Mouse (Mus musculus) A20 (cell line): Measurements from ENCODE around the gene Gm10203.
"Not testable (repeated sequence)": the region's sequence is repeated elsewhere in the genome, so short reads cannot be mapped to it uniquely, and the experiment has no call there.

ENCODE experiments used
- DNase-seq: peaks from one replicate; pipeline ENCODE4 v3.0.0-alpha.2; 2011; ENCODE audit warnings: low read depth, low spot score

Gene Gm10203

DNA sequence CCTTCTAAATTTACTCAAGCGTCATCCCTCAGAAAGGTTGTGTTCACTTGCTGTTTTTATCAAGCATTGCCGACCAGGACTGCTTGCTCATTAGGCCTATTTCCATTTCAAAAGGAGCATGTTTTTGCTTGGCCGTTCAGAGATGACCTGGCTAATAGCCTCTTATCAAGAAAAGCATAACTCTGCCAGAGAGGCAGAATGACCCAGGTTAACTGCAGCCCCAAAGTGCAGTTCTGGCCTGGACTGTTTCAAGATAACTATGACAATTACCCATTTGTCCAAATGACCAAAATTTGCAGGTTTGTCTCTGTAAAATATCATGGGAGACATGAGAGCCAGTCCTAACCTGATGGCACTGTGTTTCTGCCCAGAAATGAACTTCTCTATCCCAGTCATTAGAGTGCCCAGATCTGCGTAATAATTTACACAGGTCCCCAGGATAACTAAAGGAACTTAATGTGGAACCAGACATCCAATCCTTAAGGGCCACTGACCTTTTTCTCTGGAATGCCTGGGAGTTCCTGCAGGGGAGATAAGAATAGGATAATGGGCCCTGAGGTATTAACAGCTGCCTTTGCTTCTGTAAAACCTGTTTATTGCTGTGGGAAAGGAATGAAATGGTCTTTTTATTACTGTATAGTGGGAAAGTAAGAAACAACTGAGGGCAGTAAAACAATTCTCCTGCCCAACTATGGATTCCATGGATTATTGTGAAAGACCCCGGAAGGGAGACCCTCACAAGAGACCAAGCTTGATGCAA lies 4.6 kb downstream of the Gm10203 start:
- DNase-seq, result no peak

DNA sequence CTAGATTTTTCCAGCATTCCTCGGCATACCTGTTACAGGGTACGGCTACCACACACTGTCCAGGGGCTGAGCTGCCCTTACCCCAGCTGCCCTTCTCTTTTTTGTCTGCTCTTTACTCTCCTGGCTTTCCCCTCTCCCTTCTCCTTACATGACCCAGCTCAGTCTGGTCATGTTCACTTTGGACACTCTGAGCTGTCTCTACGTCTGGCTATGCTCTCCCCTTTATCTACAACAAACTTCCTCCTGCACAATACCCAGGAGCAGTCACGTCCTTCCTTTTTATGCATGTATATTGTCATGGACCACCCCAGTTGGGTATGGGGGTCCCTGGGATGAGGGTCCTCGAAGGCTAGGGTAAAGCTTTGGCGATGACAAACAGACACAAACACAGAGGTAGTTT lies 5.7 kb downstream of the Gm10203 start:
- no peak for DNase-seq

DNA sequence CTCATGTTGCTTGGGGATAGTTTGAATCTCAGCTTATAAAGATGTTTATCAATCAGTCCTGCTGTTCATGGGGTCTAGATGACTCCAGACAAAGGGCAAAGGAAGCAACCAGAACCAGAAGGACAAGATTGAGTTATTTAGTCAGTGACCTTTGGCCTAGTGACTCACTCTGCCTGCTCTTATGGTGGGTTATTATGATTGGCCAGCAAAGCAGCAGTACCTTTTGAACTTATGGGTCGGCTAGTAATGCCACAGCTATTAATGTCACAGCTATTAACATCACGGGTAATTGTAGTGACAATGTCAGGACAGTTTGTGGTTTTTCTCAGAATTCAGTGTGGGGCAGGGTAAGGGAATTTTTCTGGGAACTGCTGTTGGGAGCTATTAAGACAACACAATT lies 8.0 kb downstream of the Gm10203 start:
- DNase-seq, result no peak

DNA sequence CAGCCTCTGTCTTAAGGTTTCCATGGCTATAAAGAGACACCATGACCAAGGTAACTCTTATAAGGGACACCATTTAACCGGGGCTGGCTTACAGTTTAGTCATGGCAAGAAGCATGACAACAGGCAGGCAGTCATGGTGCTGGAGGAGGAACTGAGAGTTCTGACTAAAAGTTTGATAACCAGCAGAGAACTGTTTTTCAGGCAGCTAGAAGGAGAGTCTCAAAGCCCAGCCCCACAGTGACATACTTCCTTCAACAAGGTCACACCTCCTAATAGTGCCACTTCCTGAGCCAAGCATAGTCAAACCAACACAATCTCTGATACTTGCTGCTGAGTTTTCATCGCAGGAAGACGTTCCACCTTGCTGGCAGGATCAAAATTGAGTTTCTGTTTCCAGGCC lies 9.0 kb downstream of the Gm10203 start:
- DNase-seq, result peak; percentile 64

DNA sequence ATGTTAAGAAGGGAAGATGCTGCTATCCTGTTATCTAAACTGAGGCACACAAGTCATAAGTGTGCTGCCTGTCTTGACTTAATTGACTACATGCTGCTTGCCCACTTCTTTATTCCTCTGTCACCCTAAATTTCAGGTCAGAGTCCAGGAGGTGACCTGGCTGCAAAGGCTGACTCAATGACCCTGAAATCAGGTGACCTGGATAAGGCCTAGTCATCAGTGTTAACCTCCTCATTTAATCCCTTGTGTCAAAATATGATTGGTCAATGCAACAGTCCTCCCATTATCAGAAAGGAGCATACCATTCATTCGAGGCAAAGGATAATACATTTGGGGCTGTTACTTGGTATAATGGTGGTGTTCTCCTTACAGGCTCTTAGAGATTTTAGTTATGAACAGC lies 9.5 kb downstream of the Gm10203 start, which contains the start of gene Etfbkmt:
Gene Etfbkmt (plus strand): TSS at position 379 of the 400 bp plus-strand sequence.
- no peak for DNase-seq

DNA sequence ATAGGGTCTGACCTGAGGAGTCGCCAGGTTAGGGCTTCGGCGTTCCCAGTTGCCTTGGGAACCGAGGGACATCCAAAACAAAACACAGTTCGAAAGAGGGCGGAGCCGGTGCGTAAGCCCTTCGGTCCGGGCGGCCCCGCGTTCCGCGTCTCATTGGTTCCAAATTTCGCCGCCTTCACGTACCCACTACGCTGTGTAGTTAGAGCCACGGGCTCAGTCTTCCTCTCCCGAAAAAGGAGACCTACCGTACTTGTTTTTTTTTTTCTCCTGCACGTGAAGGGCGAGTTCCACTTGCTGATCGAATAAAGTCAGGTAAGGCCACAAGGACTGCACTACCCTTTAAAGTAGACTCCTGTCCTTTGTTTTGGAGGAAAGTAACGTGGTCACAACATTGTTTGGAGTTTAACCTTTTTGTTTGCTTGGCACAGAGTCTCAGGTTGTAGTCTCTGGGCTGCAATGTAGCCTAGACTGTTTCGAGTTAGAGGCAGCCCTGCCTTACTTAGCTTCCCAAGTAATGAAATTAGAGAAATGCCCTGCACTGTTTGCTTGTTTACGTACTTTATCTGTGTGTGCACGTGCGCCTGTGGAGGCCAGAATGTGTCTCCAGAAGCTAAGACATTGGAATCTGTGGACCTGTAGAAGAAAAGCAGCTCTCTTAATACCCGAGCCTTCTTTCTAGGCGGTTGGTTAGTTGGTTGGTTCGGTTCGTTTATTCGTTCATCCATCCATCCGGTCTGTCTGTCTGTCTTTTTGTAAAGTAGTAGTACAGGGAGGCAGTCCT lies 11.6 kb downstream of the Gm10203 start:
- peak; percentile 95 for DNase-seq

DNA sequence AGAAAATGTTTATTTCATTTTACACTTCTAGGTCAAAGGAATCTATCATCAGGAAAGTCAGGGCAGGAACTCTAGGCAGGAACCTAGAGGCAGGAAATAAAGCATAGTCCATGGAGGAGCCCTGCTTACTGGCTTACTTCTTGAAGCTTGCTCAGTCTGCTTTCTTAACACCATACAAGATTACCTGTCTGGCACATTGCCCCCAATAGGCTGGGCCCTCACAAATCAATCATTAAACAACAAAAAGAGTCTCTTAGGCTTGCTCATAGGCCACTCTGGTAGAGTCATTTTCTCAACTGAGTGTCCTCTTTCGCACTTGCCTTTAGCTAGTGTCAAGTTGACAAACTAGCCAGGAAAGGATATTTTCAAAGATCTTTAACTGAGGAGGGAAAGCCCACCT lies 15.2 kb downstream of the Gm10203 start:
- DNase-seq, result no peak

DNA sequence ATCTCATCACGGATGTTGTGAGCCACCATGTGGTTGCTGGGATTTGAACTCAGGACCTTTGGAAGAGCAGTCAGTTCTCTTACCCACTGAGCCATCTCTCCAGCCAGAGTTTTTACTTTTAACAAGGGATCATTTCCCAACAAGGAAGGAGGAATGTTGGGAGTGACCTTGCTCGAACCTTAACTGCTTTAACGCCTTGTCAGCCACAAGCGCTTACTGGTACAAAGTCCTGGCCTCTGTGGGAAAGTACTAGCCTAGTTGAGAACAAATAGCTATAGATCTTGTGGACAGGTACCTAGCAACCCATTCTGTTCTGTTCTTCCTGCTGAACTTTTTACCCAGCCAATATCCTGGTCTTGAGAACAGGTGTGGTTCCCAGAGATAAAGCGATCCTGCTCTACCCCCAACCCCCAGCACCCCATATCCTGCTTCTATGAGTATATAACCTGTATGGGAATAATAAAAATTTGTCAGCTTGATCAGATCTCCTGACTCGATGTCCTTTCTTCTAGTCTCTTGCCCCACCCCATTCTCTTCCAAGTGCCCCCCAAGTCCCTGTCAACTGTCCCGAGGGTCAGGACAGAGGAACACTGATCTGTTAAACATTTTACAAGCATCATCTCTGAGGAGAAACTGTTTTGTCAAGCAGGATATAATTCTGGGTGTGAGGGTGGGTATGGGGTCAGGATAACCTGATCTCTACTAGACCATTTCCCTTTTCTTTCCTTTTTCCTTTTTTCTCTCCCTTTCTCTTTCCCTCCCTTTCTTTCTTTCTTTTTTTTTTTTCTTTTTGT lies 18.7 kb downstream of the Gm10203 start:
- no peak for DNase-seq

DNA sequence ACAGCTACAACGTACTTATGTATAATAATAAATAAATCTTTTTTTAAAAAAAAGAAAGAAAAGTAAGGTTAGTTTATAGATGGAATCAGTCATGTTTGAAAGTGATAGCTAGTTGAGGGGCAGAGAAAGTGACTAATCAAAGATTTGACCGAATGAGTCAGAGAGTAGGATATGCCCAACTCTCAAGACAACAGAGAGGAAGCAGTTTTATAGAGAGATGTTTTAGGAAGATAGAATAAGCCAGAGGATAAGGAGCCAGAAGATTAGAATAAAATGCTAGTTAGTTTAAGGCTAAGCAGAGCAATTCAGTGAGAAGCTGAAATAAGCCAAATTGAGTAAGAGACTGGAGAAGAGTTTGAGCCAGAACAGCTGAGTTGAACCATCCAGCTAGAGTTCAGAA lies 22.1 kb downstream of the Gm10203 start:
- no peak for DNase-seq

DNA sequence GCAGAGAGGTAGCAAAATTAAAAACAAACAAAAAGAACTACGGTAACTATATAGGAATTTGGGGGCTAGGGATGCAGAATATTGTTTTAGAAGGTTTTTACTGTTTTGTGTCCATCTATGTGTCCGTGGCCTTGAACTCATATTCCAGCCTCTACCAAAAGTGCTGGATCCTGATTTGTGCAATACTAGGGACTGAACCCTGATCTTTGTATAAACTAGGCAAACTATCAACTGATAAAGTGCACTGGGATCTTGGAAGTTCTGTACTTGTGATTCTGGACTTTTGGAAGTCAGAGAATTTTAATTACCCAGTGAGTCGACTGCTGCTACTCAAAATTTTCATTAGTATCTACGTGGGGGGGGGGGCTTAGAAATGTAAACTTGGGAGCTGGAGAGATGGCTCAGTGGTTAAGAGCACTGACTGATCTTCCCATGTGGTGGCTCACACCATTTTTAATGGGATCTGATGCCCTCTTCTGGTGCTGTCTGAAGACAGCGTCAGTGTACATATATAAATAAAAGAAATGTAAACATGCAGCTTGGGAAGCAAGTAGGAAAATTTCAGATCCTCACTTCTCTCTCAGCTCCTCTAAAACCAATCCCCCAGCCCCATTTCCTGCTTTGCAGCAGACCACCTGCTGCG lies 23.6 kb downstream of the Gm10203 start:
- no peak for DNase-seq

DNA sequence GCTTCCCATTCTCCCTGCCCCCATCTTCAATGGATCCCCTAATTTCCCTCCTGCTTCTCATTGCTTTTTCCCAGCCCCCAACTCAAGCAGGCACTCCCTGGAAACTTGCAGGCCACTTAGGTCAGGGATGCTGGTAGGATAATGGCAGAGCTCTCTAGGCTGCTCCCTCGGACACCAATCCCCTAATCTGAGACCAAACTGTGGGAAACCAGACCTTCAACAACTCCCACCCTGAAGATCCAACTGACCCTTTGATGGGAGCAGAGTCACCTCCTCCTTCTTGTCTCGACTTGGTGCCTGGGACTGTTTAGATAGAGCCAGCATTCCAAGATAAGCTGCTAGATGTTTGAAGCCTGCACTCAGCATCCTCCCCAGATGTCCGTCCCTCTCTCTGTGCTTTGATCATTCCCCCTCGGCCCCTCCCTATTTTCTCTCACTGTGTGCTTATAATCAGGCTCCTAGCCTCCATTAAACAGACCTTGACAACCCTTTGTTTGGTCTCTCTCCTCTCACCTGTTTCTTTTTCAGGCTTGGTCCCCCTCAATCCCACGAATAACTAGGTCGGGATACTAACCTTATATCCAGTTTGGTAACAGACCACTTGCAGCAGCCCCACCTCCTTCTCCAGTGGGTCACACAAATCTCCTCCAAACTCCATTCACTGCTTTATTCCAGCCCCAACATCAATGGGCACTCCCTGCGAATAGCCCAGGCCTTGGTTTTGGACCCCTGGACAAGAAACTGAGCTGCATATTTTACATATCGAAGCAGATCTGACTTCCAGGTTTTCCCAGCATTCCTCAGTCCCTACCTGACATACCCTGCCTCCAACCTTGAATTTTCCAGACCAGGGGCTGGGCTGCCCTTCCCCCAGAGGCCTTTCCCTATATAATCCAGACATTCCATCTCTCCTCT lies 24.4 kb downstream of the Gm10203 start:
- DNase-seq, result no peak

DNA sequence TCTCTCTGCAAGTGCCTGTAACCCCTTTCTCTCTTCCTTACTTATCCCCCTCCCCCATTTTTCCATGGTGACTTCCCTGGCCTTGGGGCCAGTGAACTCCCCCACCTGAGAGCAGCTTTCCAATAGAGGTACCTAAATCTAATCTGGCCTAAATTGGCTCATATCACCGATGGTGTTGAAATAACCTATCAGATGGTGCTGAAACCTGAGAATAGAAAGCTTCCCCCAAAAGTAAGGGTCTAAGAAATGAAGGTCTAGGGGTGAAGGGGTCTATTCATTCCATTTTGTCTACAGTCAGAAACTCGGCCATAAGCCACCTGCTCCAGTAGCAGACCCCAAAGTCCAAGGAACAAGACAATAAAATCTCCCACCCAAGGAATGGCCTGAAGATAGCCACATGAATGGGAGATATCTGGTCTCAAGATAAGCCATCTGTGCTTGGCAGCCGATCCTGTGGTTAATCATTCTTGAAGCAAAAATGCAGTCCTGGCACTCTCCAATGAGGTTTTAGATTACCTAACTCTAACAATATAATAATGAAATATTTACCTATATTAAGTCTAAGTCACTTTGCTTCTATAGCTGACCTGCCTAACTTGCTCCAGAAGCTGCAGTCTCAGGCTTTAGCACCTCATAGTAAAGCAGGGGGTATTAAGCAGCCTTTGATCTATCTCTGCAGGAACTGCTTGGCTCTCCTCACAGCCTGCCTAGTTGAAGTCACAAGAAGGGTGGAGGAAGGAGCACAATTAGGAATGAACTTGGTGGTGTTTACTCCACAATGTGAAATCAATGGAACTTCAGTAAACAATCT lies 25.3 kb downstream of the Gm10203 start:
- DNase-seq, result no peak

DNA sequence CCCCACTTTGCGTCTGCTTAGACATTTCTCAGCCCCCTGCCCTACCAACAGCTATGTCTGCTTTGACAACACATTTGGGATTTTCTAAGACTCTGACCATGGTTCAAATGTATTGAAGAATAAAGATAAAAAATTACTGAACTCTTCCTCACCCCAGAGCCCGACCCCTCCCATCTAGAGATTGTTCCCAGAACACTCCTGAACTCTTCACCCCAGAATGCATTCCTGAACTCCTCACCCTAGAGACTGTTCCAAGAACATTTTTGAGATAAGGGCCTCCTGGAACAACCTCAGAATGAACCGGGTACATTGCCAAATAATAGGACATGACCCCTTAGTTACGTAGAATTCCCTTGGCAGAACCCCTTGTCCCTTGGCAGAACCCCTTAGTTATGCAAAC lies 37.1 kb downstream of the Gm10203 start:
- DNase-seq, result not testable (repeated sequence)

DNA sequence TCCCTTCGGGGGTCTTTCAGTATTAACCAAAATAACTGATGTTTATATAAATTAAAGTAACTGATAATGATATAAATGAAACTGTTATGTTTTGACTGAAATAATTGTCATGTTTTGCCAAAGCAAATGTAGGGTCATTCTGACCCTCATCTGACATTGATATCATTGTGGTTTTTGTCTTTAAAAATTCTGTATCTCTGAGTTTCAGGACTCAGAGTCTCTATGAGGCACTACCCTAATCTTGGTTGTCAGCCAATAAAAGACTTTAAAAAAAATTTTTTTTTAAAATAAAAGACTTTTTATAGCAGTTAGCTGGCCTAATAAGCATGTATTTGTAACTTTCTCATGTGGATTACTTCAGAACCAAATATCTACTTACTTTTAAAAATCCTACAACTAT lies 37.7 kb downstream of the Gm10203 start:
- no peak for DNase-seq

DNA sequence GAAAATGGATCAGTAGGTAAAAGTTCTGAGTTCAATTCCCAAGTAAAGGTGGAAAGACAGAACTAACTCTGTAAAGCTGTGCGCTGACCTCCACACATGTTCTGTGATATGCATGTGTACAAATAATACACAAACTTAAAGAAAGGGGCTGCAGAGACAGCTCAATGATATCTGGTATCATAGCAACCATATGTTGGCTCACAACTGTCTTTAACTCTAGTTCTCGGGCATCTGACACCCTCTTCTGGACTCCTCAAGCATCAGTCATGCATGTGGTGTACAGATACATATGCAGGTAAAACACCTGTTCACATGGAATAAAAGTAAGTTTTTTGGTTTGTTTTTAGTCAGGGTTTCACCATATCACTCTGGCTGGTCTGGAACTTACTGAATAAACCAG lies 38.5 kb downstream of the Gm10203 start:
- DNase-seq, result no peak

DNA sequence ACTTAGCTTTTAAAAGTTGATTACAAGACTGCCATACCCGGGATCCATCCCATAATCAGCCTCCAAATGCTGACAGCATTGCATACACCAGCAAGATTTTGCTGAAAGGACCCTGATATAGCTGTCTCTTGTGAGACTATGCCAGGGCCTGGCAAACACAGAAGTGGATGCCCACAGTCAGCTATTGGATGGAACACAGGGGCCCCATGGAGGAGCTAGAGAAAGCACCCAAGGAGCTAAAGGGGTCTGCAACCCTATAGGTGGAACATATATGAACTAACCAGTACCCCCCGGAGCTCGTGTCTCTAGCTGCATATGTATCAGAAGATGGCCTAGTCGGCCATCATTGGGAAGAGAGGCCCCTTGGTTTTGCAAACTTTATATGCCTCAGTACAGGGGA lies 40.0 kb downstream of the Gm10203 start:
- DNase-seq, result not testable (repeated sequence)

DNA sequence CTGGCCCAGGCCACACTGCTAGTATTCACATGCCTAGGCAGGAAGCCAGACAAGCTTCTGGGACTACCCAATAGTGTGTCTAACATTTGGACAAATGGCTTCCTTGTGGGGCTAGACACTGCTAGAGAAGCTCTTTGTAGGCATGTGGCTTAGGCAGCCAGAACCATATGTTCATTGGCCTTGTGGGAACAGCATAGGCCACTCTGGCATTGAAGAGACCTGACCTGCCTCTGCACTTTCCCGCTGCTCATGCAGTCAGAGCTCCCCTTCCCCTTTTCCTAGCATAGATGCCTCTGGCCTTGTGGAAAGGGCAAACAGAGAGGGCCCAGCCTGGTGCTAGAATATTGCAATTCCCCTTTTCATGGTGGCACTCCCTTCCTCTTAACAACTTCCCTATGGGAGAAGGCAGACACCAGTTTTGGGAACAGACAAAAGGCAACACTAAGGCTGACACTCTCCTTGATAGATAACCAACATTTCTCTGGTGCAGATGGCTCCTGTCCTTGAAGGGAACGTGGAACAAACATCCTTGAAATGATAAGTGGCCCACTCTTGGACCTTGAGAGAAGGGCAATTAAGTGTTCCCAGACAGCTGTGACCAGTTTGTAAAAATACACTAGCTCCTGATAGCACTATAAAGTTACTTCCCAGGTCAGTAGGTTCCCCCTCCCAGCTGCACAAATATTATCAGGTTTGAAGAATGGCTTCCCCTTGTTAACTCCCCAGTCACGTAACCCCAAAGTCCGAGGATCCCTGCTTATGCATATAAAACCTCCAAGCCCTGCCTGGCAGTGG lies 44.1 kb downstream of the Gm10203 start:
- DNase-seq, result no peak

DNA sequence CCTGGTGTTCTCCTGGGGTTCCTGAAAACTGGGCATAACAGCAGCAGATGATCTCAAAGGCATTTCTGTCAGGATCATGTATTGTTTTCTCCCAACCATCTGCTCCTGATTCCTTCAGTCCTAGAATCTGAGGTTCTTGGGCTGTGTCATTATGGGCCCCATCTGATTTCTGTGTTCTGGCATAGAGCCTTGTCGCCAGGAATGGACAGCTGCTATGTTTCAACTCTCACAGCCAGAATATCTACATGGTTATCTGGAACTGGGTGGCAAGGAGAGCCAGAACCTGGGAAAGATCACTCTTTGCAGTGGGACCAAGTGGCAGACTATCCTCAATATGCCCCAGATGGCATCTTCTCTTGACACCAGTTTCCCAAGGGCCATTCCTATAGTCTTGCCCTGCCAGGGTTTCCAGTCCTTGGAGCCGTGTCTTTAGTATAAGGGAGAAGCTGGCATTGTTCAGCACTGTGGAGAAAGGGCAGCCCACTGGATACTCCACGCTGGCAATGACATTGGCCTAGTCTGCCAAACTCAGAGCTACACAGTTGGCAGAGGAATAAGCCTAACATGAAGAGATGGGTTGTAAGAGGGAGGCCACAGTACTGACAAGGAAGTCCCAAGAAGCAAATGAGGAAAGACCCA lies 45.1 kb downstream of the Gm10203 start:
- no peak for DNase-seq

DNA sequence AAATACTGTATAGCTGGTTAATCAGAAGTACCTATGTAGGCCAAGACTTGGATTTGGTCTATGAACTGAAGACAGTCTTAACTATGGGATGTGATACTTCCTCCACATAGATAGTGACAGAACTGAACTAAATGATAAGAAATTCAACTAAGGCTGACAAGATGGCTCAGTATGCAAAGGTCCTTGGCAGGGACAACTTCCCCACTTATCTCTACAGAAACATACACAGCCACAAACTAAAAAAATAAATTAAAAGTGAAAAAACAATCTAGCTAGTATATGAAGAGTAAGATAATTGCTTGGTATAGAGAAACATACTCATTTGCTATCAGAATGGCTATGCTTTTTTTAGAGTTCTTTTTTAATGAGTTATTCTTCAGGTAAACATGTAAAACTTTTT lies 49.1 kb downstream of the Gm10203 start:
- DNase-seq, result no peak
